Mouse (Mus musculus) neural tube, embryonic 11.5 days (tissue): ENCODE measurements around the gene Lrrc74b. TPM values are rescaled to one million over a fixed set of nuclear protein-coding genes. Genes with fewer than 3 reads are reported as not detected.
"Not testable (repeated sequence)": the region's sequence is repeated elsewhere in the genome, so short reads cannot be mapped to it uniquely, and the experiment has no call there.

Source experiments
- ATAC-seq: fragments of 200-750 bp; cut with Nextera tagmentation; 2 replicates; pipeline ENCODE4 v1.8.0; 2017; ENCODE audit warnings: moderate number of reproducible peaks, mild to moderate bottlenecking, moderate TSS enrichment, moderate library complexity; ENCODE audit not compliant: insufficient read depth, low FRiP score, low TSS enrichment
- DNase-seq: peaks from one replicate; pipeline ENCODE4 v3.0.0-alpha.2; 2015; ENCODE audit warnings: low spot score
- H3K27ac ChIP-seq: fragments of 300-500 bp; sonication (generic); 2 replicates; pipeline ENCODE4 v1.5.1; 2014; ENCODE audit warnings: low read depth, mild to moderate bottlenecking, low read length
- H3K27me3 ChIP-seq: fragments of 300-500 bp; sonication (generic); 2 replicates; pipeline ENCODE4 v1.6.1; 2014; ENCODE audit warnings: mild to moderate bottlenecking, low read length, mixed read lengths; ENCODE audit not compliant: control insufficient read depth, insufficient read depth
- H3K36me3 ChIP-seq: fragments of 300-500 bp; sonication (generic); 2 replicates; pipeline ENCODE4 v1.6.1; 2014; ENCODE audit warnings: mild to moderate bottlenecking, low read length, moderate library complexity, mixed read lengths; ENCODE audit not compliant: control insufficient read depth, insufficient read depth
- H3K4me1 ChIP-seq: fragments of 300-500 bp; sonication (generic); 2 replicates; pipeline ENCODE4 v1.6.1; 2014; ENCODE audit warnings: low read length, mixed read lengths; ENCODE audit not compliant: control insufficient read depth, insufficient read depth
- H3K4me2 ChIP-seq: fragments of 300-500 bp; sonication (generic); 2 replicates; pipeline ENCODE4 v1.6.1; 2014; ENCODE audit warnings: low read depth, mild to moderate bottlenecking, moderate library complexity
- H3K4me3 ChIP-seq: fragments of 300-500 bp; sonication (generic); 2 replicates; pipeline ENCODE4 v1.5.1; 2014; ENCODE audit warnings: low read depth, low read length
- H3K9ac ChIP-seq: fragments of 300-500 bp; sonication (generic); 2 replicates; pipeline ENCODE4 v1.6.1; 2014; ENCODE audit warnings: mild to moderate bottlenecking, low read length
- H3K9me3 ChIP-seq: fragments of 300-500 bp; sonication (generic); 2 replicates; pipeline ENCODE4 v1.6.1; 2016; ENCODE audit warnings: low read length; ENCODE audit not compliant: control insufficient read depth
- WGBS: fragments of 180-500 bp; shearing (Covaris S2); extraction: QIAGEN DNeasy Blood & Tissue Kit; methylation state at CpG from one replicate; pipeline ENCODE4 v1.1.7; 2014; 5-methylcytosine and 5-hydroxymethylcytosine counted together
- polyA plus RNA-seq: library from polyadenylated mRNA; unstranded; fragments of >200 nt; fragmentation: Nextera tagmentation; extraction: Ambion mirVana; gene quantifications from 2 replicates; pipeline ENCODE4 v1.2.1, GENCODE M21; 2014

Gene Lrrc74b
- polyA plus RNA-seq, 1 experiment from 2014 or later: 0.20 TPM

DNA sequence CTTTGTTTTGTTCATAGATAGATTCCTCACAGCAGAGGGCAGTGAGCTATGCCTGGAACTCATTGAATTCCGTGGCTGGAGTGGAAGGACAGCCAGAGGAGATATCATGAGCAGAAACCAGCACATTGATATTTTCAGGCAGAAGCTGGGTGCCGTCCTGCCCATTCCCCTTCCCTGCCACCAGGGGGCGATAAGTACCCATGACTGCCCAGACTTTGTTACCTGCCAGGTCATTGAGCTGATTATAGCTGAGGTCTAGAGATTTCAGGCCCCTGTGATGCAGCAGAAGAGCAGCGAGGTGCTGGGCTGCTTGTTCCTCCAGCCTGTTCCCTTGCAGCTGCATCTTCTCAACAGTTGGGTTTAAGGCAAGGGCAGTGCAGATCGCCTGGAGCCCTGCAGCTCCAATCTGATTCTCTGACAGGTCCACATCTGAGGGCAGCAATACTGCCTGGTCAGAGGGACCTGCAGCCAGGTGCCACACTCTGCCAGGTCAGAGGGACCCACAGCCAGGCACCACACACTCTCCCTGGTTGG, 3.0 kb downstream of the Lrrc74b start:
- H3K4me3 ChIP-seq: no peak overlapping the region
- no peak overlapping the region for H3K27ac ChIP-seq
- H3K9me3 ChIP-seq: no peaks in the 10 kb centered on the region
- DNase-seq: peak; percentile 77
- H3K36me3 ChIP-seq: no peaks in the 10 kb centered on the region
- H3K4me2 ChIP-seq: peak overlapping the region; percentile 6
- 0 out of 2 replicates have a peak, but pooled peaks cover 2% of the 10 kb centered on the region for H3K27me3 ChIP-seq
- peaks cover 25% of the 10 kb centered on the region for H3K4me1 ChIP-seq
- no peak overlapping the region; the same call in 1 of the 2 replicates for H3K9ac ChIP-seq
- ATAC-seq: peak; percentile 13; the same call in 1 of the 2 replicates
- WGBS: 1% methylated on average over 5 of the region's 5 CpGs

DNA sequence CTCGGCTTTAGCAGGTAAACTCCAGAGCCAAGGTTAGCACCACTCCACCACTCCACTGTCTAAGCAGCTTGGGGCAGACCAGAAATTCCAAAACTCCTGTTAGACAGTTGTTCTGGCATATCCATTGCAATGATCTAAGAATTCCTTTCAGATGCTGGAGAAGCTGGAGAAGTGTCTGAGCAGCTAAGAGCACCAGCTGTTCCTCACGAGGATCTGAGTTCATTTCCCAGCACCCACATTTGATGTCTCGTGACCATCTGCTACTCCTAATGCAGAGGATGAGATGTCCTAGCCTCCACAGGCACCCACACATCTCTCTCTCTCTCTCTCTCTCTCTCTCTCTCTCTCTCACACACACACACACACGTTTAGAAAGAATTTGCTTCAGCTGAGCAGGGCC, 4.1 kb downstream of the Lrrc74b start:
- no peak for ATAC-seq
- WGBS: 55% methylated on average over 4 of the region's 4 CpGs

GRCm38 (mm10) chr16:17556180-17556579, 4.9 kb downstream of the Lrrc74b start:
- Histone ChIP-seq H3K9ac (no peak overlapping the region), H3K36me3 (no peaks in the 10 kb centered on the region), H3K27ac (no peak overlapping the region), H3K9me3 (no peaks in the 10 kb centered on the region), H3K4me2 (no peak overlapping the region), H3K4me3 (no peak overlapping the region), H3K4me1 (peaks cover 21% of the 10 kb centered on the region), H3K27me3 (0 out of 2 replicates have a peak, but pooled peaks cover 2% of the 10 kb centered on the region)
- DNase-seq (no peak), ATAC-seq (no peak)
- WGBS: 87% methylated on average over 4 of the region's 4 CpGs

More for the DNA sequence above, 4.1 kb downstream of the Lrrc74b start:
- Histone ChIP-seq H3K9me3 (no peaks in the 10 kb centered on the region), H3K27me3 (0 out of 2 replicates have a peak, but pooled peaks cover 2% of the 10 kb centered on the region), H3K9ac (no peak overlapping the region), H3K4me2 (no peak overlapping the region), H3K27ac (no peak overlapping the region), H3K36me3 (no peaks in the 10 kb centered on the region), H3K4me3 (no peak overlapping the region), H3K4me1 (peaks cover 25% of the 10 kb centered on the region)
- no peak for DNase-seq

DNA sequence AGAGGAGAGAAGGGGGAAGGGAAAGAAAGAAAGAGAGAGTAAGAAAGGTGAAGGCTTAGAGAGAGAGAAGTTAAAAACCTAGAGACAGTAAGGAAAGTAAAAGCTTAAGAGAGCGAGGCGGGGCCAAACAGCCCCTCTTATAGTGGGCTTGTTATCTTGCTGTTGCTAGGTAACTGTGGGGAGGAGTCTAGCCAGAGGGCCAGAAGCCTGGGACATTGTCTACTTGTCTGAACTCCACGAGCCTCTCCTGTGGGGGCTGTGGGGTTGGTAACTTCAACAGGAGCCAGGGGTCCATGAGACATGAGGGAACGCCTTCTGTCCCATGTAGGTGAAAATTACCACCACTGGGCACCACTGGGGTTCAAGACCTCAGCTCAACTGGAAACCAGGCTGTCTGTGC, 6.3 kb downstream of the Lrrc74b start:
- not testable (repeated sequence) for H3K27me3 ChIP-seq, H3K36me3 ChIP-seq, H3K9ac ChIP-seq, H3K9me3 ChIP-seq, H3K4me3 ChIP-seq
- Histone ChIP-seq H3K4me1 (peaks cover 16% of the 10 kb centered on the region), H3K27ac (peak overlapping the region; percentile 61; the same call in 1 of the 2 replicates), H3K4me2 (peak overlapping the region; percentile 36; the same call in 1 of the 2 replicates)
- ATAC-seq: peak; percentile 45; the same call in 1 of the 2 replicates
- peak; percentile 25 for DNase-seq
- WGBS: 16% methylated on average over 4 of the region's 4 CpGs

GRCm38 (mm10) chr16:17553910-17554685, 6.9 kb downstream of the Lrrc74b start:
- Histone ChIP-seq H3K9me3 (no peaks in the 10 kb centered on the region), H3K36me3 (no peaks in the 10 kb centered on the region), H3K27me3 (no peaks in the 10 kb centered on the region), H3K4me2 (peak overlapping the region; percentile 36), H3K27ac (peak overlapping the region; percentile 61; the same call in 1 of the 2 replicates), H3K4me1 (peaks cover 13% of the 10 kb centered on the region), H3K9ac (no peak overlapping the region; the same call in 1 of the 2 replicates), H3K4me3 (no peak overlapping the region)
- peak; percentile 66 for ATAC-seq
- DNase-seq: peak; percentile 33
- 7% methylated on average over 18 of the region's 18 CpGs for WGBS

GRCm38 (mm10) chr16:17552837-17553236, 8.2 kb downstream of the Lrrc74b start:
- H3K4me1 ChIP-seq: peaks cover 3% of the 10 kb centered on the region; the same call in 1 of the 2 replicates
- no peaks in the 10 kb centered on the region for H3K9me3 ChIP-seq
- no peaks in the 10 kb centered on the region for H3K27me3 ChIP-seq
- ATAC-seq: no peak
- no peak overlapping the region for H3K4me3 ChIP-seq
- H3K4me2 ChIP-seq: no peak overlapping the region
- H3K9ac ChIP-seq: no peak overlapping the region
- H3K27ac ChIP-seq: no peak overlapping the region
- no peak for DNase-seq
- 80% methylated on average over 7 of the region's 7 CpGs for WGBS
- no peaks in the 10 kb centered on the region for H3K36me3 ChIP-seq

DNA sequence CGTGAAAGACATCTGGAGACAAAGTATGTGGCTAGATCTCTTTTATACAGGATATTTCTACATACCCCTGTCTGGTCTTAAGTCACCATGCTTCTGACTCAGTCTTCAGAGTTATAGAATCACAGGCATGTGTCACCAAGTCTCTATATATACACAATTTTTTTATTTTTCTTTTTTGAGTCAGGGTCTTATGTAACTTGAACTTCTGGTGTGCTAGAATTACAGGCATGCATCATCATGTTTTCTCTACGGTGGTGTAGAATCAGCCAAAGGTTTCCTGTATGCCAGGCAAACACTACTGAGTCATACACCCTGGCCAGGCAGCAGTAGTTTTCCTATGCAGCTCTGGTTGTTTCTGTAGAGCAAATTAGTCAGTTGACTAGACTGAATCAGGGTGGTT, 18.4 kb downstream of the Lrrc74b start:
- Histone ChIP-seq H3K4me2 (no peak overlapping the region), H3K4me3 (no peak overlapping the region), H3K27ac (no peak overlapping the region), H3K36me3 (no peaks in the 10 kb centered on the region), H3K27me3 (no peaks in the 10 kb centered on the region), H3K4me1 (no peaks in the 10 kb centered on the region), H3K9me3 (no peaks in the 10 kb centered on the region), H3K9ac (no peak overlapping the region)
- DNase-seq (no peak), ATAC-seq (no peak)
- WGBS: 79% methylated on average over 2 of the region's 2 CpGs

GRCm38 (mm10) chr16:17536584-17536983, 24.5 kb downstream of the Lrrc74b start:
- DNase-seq (no peak), ATAC-seq (no peak)
- Histone ChIP-seq H3K27ac (no peak overlapping the region), H3K9ac (no peak overlapping the region), H3K36me3 (no peaks in the 10 kb centered on the region), H3K27me3 (no peaks in the 10 kb centered on the region), H3K9me3 (no peaks in the 10 kb centered on the region), H3K4me3 (no peak overlapping the region), H3K4me1 (peaks cover 4% of the 10 kb centered on the region; the same call in 1 of the 2 replicates), H3K4me2 (no peak overlapping the region)
- WGBS: 84% methylated on average over 3 of the region's 3 CpGs
